Mouse (Mus musculus) neutrophil, adult 5-6 weeks (primary cell): Measurements from ENCODE around the gene B3galt1. TPM values are rescaled to one million over a fixed set of nuclear protein-coding genes. Genes with fewer than 3 reads are reported as not detected.

Source experiments
- ATAC-seq: fragments of 151-379, 151-347 bp; 2 replicates; pipeline ENCODE4 v1.8.0; 2017; ENCODE audit warnings: mild to moderate bottlenecking, moderate TSS enrichment; ENCODE audit not compliant: insufficient number of reproducible peaks, poor library complexity, low FRiP score, severe bottlenecking; ENCODE audit errors: extremely low read depth
- total RNA-seq: library from RNA; stranded (forward); fragments of 200-1000 nt; gene quantifications from 2 replicates; pipeline ENCODE4 v1.2.3, GENCODE M21; 2017

The B3galt1 gene
- not detected in 2 replicates for total RNA-seq

GRCm38 (mm10) chr2:67565480-67566331 lies at the start of gene B3galt1:
B3galt1 (plus strand) TSS chr2:67565871.
- no peak for ATAC-seq

- no peak for ATAC-seq
Measured at GRCm38 (mm10) chr2:67516405-67516804, 49.3 kb upstream of the B3galt1 start.

DNA sequence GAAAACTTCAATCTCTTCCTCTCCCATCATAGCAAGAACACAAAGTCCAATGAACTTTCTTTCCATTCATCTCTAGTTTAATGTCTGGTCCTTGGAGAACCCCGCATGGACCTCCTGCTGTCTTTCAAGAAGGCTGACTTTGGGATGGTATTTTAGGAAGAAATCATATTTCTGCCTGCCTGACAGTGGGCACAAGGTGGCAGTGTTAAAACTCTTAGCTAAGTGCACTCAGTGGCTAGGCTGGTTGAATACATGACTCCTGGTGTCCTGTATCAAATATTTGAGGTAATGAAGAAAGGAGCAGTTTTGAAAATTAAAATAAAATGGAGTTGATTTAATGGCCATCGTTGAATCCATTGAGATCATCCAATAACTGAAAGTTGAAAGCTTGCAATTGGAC lies 30.3 kb upstream of the B3galt1 start:
- ATAC-seq: no peak

GRCm38 (mm10) chr2:67539426-67539825 lies 26.2 kb upstream of the B3galt1 start:
- no peak for ATAC-seq

- no peak for ATAC-seq
Measured at GRCm38 (mm10) chr2:67541957-67542696, 23.5 kb upstream of the B3galt1 start.

GRCm38 (mm10) chr2:67544426-67544825 lies 21.2 kb upstream of the B3galt1 start:
- no peak for ATAC-seq

DNA sequence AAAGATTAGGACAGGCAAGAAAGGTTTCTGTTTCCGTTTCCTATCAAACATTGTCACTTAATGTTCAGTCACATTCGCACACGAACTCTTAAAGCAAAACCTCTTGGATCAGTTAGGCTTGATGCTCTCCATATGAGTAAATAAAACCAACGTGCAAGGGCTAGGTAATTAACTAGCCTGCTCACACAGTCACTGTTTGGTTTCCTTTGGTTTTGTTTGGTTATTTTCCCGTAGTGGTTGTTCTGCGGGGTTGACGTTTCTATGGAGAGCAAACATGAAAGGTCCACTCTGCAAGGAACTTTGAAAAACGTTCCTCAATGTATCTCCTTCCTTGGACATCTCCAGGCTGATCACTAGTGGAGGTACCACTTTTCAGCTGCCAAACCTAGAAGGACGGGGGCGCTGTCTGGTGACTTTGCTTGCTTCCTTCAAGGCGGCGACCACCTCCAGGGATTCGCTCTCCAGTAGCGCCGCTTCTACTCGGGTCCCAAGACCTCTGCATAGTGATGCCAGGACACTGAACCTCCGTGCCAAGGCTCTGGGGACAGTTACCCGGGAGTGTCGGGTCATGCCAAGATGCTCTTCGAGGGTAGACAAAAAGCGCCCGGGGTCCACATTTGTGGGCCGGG lies 706 bp upstream of the B3galt1 start:
- ATAC-seq: no peak

- no peak for ATAC-seq
Measured at GRCm38 (mm10) chr2:67566566-67566965, 895 bp downstream of the B3galt1 start.

- ATAC-seq: no peak
Measured at GRCm38 (mm10) chr2:67567141-67567680, 1.5 kb downstream of the B3galt1 start.

DNA sequence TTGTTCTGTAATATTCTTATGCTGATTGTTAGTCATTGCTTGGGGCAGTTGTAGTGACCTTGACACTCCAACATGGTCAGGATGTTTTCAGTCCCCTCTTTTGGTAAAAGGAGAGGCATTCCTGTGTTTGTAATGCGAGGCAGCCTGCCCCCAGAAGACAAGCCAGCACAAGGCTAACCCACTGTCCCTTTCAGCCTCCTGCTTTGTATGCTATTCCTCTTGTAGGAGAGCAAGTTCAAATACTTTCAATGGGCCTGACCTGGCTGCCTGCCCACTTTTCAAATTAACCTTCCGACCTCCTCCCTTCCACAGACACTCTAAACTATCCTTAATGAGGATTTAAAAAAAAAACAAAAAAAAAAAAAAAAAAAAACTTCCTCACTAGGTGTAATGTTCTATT lies 11.0 kb downstream of the B3galt1 start:
- no peak for ATAC-seq

GRCm38 (mm10) chr2:67583091-67583490 lies 17.4 kb downstream of the B3galt1 start:
- no peak for ATAC-seq

DNA sequence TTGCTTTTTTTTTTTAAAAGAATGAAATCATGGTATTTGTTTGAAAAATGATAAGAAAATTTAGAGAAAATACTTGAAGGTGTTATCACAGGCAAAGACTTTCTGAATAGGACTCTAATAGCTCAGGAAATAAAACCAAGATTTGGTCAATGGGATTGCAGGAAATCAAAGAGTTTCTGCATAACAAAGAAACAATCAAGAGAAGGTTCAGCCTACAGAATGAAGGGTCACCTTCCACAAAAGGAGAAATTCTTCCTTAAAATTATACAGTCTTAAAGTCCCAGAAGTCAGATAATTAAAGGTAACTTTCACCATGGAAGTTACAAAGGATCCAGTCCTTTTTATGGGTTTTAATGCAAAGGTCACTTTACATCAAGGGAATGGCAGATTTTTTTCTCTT lies 24.7 kb downstream of the B3galt1 start:
- ATAC-seq: no peak

DNA sequence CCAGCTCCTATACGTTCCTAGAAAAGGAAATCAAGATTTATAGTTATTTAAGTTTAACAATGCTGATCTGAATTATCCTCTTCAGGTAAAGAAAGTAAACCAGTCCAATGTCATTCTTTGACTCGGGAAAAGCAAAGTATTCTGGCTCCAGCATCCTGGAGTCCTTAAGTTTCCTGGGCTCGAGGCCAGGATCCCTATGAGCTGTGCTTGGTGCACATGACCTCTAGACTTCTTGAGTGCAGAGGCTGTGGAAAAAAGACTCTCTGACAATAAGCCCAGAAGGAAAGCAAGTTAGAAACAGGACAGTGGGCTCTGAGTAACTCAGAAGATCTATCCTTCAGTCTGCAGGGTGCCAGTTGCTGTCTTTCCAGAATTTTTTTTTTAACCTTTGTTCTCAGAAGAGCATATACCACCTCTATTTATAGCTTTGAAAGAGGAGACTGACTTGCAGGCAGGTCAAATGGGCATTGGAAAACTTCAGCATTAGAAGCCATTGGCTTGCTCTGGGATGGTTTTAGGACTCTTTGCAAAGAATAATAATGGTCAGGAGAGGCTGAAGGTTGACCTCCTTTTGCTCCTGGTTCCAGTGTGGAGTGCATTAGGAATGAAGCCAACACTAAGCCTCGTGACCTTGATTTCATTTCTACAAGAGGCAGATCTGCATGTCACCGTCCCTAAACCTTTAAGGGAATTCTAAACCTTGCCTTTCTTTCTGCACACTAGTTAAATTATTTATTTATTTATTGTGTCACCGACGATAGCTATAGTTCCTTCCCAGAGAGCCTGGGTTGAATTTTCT lies 26.4 kb downstream of the B3galt1 start:
- no peak for ATAC-seq

- ATAC-seq: no peak
Measured at GRCm38 (mm10) chr2:67622902-67623301, 57.2 kb downstream of the B3galt1 start.

DNA sequence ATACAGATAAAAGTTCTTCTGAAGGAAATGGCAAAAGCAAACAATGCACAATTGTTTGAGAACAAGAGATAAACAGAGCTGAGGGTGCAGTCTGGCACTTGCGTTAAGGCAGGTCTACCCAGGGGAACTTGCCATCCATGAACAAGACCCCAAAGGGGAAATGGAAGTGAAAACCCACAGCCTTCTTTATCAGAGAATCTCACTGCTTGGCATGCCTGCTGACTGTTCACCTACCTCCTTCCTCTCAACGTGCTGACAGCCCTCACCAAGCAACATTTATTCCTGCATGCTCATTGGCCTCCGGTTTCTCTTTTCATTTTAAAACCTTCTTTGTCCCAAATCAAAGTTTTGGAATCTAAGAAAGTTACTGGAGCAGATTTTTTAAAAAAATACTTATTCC lies 62.0 kb downstream of the B3galt1 start:
- no peak for ATAC-seq

- ATAC-seq: no peak
Measured at GRCm38 (mm10) chr2:67628289-67628688, 62.6 kb downstream of the B3galt1 start.

- ATAC-seq: no peak
Measured at GRCm38 (mm10) chr2:67654847-67655246, 89.2 kb downstream of the B3galt1 start.

DNA sequence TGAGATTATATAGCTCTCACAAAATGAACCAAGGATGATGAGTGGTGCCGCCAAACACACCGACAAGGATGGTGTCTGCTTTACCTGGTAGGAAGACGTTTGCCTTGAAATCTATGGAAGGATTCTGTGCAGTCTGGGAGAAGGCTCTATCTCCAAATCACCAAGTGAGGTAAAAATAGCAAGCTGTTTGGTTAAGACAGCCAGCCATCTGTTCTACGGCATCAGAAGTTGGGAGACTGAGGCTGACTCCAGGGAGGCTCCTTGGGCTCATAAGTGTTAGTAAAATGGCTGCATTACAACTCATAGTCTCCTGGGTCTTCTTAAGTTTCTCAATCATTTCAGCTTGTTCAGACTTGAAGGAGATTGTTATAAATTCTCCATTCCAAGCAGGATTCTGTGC lies 91.7 kb downstream of the B3galt1 start:
- ATAC-seq: no peak

GRCm38 (mm10) chr2:67658091-67658490 lies 92.4 kb downstream of the B3galt1 start:
- ATAC-seq: no peak
